Mouse (Mus musculus) monocyte, adult 5-6 weeks (primary cell): ENCODE data around the gene Aldob. TPM values are rescaled to one million over a fixed set of nuclear protein-coding genes. Genes with fewer than 3 reads are reported as not detected.
"Not testable (repeated sequence)": the region's sequence is repeated elsewhere in the genome, so short reads cannot be mapped to it uniquely, and the experiment has no call there.

ENCODE experiments used
- ATAC-seq: fragments of 153-309, 156-312 bp; replicated peaks from 2 replicates; pipeline ENCODE4 v1.8.0; 2017; ENCODE audit warnings: mild to moderate bottlenecking; ENCODE audit not compliant: low TSS enrichment, insufficient number of reproducible peaks, severe bottlenecking, poor library complexity, low FRiP score
- total RNA-seq: library from RNA; stranded (forward); fragments of 200-1000, 200-491, 200-594 nt; gene quantifications from 3 replicates; pipeline ENCODE4 v1.2.3, GENCODE M21; 2017

Gene Aldob
- total RNA-seq, 1 experiment from 2014 or later: not detected

GRCm38 (mm10) chr4:49540966-49541365, 8.4 kb downstream of the Aldob start:
- ATAC-seq: no peak

DNA sequence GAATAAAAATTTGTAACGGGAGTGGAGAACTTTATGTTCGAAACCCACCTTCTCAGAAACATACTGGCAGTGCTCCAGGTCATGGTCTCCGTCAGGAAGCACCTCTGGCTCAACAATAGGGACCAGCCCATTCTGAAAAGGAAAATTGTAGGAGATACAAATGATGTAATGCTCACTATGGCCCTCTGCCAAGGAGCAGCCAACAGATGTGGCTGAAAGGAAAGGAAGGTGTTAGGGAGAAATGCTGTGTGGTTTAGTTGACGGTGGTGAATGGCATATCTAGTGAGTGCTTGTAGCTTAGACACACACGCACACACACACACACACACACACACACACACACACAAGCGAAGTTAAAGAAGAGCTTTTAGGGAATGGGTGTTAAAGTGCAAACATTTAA, 9.7 kb downstream of the Aldob start:
- no peak for ATAC-seq

GRCm38 (mm10) chr4:49536671-49537070, 12.7 kb downstream of the Aldob start:
- no peak for ATAC-seq

DNA sequence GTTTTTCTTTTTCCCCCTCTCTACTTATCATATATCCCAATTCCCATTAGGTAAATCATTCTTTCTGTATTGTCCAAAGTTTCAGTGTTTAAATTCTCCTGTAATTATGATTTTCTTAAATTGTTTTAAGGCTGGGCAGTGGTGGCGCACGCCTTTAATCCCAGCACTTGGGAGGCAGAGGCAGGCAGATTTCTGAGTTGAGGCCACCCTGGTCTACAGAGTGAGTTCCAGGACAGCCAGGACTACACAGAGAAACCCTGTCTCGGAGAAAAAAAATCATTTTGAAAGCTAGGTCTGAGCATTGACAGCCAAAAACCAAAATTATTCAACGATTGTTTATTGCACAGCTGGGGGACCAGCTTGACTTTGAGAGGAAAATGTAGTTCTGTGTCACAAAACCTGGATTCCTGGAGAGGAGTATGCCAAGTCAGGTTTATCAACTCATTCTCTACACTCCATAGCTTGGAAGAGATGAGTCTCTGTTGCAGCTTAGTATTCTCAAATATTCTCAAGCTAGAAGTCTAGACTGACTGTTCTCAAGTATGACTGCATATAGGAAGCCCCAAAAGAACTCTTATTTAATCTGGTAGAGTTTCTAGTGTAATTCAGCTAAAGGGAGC, 13.6 kb downstream of the Aldob start:
- ATAC-seq: no peak

DNA sequence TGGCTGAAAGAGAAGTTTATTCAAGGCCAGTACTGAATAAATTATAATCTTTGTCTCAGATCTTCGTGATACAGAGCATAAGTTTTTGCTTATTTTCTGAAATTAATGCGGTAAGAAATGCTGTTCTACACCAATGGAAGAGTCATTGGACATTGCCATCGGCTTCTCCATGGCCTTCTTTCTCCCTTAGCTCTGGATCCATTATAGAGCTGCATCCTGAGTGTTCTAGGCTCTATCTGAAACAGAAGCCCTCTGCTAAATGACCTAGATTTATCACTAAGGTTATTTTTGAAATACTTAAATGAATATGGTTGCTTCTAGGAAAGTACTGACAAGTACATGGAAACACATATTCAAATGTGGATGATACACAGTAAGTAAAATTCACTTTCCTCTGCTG, 14.3 kb downstream of the Aldob start:
- ATAC-seq: no peak

DNA sequence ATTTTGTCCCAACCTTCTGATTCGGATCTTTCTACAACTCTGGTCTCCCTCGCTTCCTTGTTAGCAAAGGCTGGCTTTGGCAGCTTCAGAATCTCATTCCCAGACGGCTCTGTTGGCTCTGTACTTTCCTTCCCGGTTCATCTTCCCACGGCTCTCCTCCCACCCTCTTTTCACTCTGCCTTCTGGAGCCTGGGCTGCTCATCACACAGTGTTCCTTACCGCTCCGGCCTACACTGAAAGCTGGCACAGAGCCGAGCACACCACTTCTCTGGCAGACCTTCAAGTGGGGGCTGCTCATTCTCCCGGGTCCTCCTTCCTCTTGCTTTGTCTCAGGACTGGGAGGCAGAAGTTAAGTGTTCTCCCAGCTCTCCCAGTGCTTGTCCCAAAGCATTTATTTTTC, 26.8 kb downstream of the Aldob start:
- ATAC-seq: no peak

- ATAC-seq: no peak; the same call in 1 of the 2 replicates
Measured at GRCm38 (mm10) chr4:49521346-49521745, 28.0 kb downstream of the Aldob start.

GRCm38 (mm10) chr4:49520572-49521340, 28.6 kb downstream of the Aldob start, which contains the start of the genes Mrpl50 and Zfp189:
Mrpl50 (minus strand) TSS chr4:49521093.
Zfp189 (plus strand) TSS chr4:49521176.
- peak; percentile 99 for ATAC-seq

GRCm38 (mm10) chr4:49519476-49519875, 29.9 kb downstream of the Aldob start:
- ATAC-seq: no peak

- ATAC-seq: no peak
Measured at GRCm38 (mm10) chr4:49514441-49514840, 34.9 kb downstream of the Aldob start.

- no peak for ATAC-seq
Measured at GRCm38 (mm10) chr4:49512636-49513035, 36.7 kb downstream of the Aldob start.

DNA sequence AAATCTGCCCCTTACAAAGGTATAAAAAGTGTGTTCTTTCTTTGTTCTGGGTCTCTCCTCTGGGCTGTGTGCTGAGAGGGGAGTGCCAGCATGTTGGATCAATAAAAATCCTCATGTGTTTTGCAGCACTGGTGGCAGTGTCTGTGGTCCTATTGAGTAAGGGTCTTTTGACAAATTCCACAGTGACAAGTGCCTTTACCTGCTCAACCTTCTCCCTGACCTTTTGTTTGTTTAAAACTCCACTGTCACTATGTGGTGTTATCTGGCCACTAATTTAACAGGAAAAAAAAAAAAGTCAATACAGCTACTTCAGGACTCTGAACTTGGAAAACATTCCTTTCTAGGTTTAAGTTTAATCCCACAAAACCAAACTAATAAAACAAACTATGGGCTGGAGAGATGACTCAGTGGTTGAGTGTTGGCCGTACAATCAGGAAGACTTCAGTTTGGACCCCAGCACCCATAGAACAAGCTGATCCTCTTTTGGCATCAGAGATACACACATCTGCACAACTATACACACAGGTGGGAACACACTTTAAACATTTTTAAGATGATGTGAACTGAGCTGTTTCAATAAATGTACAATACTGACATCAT, 39.0 kb downstream of the Aldob start:
- ATAC-seq: not testable (repeated sequence)

DNA sequence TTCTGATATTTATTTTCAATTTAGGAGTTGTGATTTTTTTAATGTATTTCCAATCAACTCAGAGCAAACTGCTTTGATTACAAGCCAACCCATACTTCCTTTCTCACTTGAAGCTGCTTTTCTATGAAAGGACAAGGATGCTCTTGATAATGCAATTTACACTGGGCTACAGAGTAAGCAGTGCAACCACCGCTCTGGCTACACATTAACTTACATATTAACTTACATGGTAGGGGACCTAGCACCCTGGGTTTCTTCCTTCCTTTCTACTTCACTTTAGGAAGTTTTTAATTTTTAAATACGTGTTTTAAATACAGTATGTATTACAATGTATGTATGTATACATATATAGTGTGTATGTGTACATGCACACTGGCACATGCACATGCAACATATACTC, 40.2 kb downstream of the Aldob start:
- ATAC-seq: no peak

- ATAC-seq: no peak
Measured at GRCm38 (mm10) chr4:49506386-49506785, 43.0 kb downstream of the Aldob start, which contains the start of gene Baat. Baat (minus strand) TSS chr4:49506557.

GRCm38 (mm10) chr4:49503563-49503962, 45.8 kb downstream of the Aldob start:
- no peak for ATAC-seq

Other genes starting within 250 kb of the Aldob start
- gene Acnat2, start 141.4 kb downstream of the Aldob start, total RNA-seq: not detected in 3 replicates
- not detected in 3 replicates for gene Acnat1, start 75.6 kb downstream of the Aldob start, total RNA-seq
- gene Baat, start 43.0 kb downstream of the Aldob start, total RNA-seq: not detected in 3 replicates
- gene Mrpl50, start 28.5 kb downstream of the Aldob start, total RNA-seq: 14.9 to 18.6 TPM (median 15.7 TPM) in 3 replicates
- 0.75 to 5.6 TPM (median 3.2 TPM) in 3 replicates for gene Zfp189, start 28.4 kb downstream of the Aldob start, total RNA-seq
- not detected in 3 replicates for gene Tmem246, start 48.3 kb upstream of the Aldob start, total RNA-seq
- 187 to 231 TPM (median 228 TPM) in 3 replicates for gene Rnf20, start 82.5 kb upstream of the Aldob start, total RNA-seq
- gene Ppp3r2, start 132.5 kb upstream of the Aldob start, total RNA-seq: 0.29 to 0.32 TPM in 2 of 3 replicates, not detected in the other